Mouse (Mus musculus): ENCODE data around the gene B430305J03Rik. TPM values are rescaled to one million over a fixed set of nuclear protein-coding genes. Genes with fewer than 3 reads are reported as not detected.

The B430305J03Rik gene
- polyA plus RNA-seq (2015; fragmentation: Nextera tagmentation; extraction: Ambion mirVana), result not detected in 2 replicates

GRCm38 (mm10) chr3:61365779-61366373 is at the start of gene B430305J03Rik:
Gene B430305J03Rik, minus strand, starts transcription at chr3:61365951.

GRCm38 (mm10) chr3:61361338-61361737 is 4.4 kb downstream of the B430305J03Rik start, which contains the start of gene Rap2b:
Gene Rap2b, plus strand, starts transcription at chr3:61361638.

Other genes with a start within 250 kb of the B430305J03Rik start
- 6.5 and 8.5 TPM in 2 replicates for gene Rap2b, start 4.3 kb downstream of the B430305J03Rik start, polyA plus RNA-seq (2015; fragmentation: Nextera tagmentation; extraction: Ambion mirVana)

Data from spleen, postnatal 0 days (tissue).